Mouse (Mus musculus) small intestine, adult 2 months (tissue): ENCODE data around the gene Ppara.

Experiments
- CTCF ChIP-seq: fragments of 200-500 bp; IDR thresholded peaks from 2 replicates; pipeline ENCODE4 v1.5.1; 2012; ENCODE audit warnings: low read depth, mild to moderate bottlenecking, control low read depth, inconsistent platforms, low read length, moderate library complexity, mixed read lengths; ENCODE audit not compliant: insufficient replicate concordance, insufficient read length; ENCODE audit errors: extremely low read depth
- POLR2A ChIP-seq: fragments of 200-500 bp; IDR thresholded peaks from 2 replicates; pipeline ENCODE4 v1.6.1; 2012; ENCODE audit warnings: low read depth, mild to moderate bottlenecking, control low read depth, inconsistent platforms, low read length, moderate library complexity

DNA sequence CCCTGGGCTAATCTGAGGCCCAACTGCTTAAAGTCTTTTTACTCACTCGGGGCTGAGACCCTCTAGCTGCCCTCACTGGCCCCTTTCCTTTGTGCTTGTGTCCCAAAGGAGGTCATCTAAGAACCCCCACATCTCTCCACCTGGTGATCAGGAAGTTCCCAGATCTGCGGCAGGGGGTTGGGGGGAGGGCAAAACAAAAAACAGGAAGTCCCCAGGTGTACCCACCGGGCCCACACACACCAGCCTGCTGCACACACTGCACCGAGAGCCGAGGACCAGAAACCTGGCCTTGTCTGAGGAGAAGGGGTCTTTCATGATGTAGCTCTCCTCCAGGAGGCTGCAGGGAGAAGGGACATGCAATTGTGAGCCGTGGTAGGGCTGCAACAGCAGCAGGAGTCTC lies 73.2 kb downstream of the Ppara start:
- TF ChIP-seq POLR2A (no peak), CTCF (no peak)
